Mouse (Mus musculus): Measurements from ENCODE around the gene Ptges3. TPM values are rescaled to one million over a fixed set of nuclear protein-coding genes. Genes with fewer than 3 reads are reported as not detected.
"Not testable (repeated sequence)": the region's sequence is repeated elsewhere in the genome, so short reads cannot be mapped to it uniquely, and the experiment has no call there.

Gene Ptges3
- polyA plus RNA-seq, 1 experiment from 2014 or later = 611 TPM

DNA sequence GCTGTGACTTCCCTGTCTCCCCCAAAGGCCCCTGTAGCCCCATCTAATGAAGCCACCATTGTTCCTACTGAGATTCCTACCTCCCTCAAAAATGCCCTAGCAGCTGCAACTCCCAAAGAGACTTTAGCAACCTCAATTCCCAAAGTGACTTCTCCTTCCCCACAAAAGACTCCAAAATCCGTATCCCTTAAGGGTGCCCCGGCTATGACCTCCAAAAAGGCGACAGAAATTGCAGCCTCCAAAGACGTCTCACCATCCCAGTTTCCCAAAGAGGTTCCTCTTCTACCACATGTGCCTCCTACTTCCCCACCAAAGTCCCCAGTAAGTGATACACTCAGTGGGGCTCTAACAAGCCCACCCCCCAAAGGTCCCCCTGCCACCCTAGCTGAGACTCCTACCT, 17.1 kb upstream of the Ptges3 start:
- H3K4me1 ChIP-seq = peaks cover 43% of the 10 kb centered on the region
- no peak overlapping the region for H3K27ac ChIP-seq
- no peak overlapping the region for H3K4me2 ChIP-seq
- no peak overlapping the region for H3K4me3 ChIP-seq (replicated peaks)
- no peaks in the 10 kb centered on the region for H3K9me3 ChIP-seq
- H3K27me3 ChIP-seq = no peaks in the 10 kb centered on the region
- peaks cover 86% of the 10 kb centered on the region for H3K36me3 ChIP-seq (replicated peaks)
- H3K9ac ChIP-seq = no peak overlapping the region
- 75% methylated on average over 4 of the region's 4 CpGs for WGBS
- no peak for ATAC-seq (ENCODE audit: low FRiP score)

GRCm38 (mm10) chr10:128042466-128042865, 16.3 kb upstream of the Ptges3 start:
- no peak for ATAC-seq (ENCODE audit: low FRiP score)
- H3K9ac ChIP-seq = no peak overlapping the region
- no peak overlapping the region for H3K4me3 ChIP-seq (replicated peaks)
- 93% methylated on average over 3 of the region's 3 CpGs for WGBS
- H3K4me1 ChIP-seq = peaks cover 35% of the 10 kb centered on the region
- peaks cover 90% of the 10 kb centered on the region for H3K36me3 ChIP-seq (replicated peaks)
- H3K27me3 ChIP-seq = no peaks in the 10 kb centered on the region
- no peak overlapping the region for H3K27ac ChIP-seq
- no peaks in the 10 kb centered on the region for H3K9me3 ChIP-seq
- no peak overlapping the region for H3K4me2 ChIP-seq

DNA sequence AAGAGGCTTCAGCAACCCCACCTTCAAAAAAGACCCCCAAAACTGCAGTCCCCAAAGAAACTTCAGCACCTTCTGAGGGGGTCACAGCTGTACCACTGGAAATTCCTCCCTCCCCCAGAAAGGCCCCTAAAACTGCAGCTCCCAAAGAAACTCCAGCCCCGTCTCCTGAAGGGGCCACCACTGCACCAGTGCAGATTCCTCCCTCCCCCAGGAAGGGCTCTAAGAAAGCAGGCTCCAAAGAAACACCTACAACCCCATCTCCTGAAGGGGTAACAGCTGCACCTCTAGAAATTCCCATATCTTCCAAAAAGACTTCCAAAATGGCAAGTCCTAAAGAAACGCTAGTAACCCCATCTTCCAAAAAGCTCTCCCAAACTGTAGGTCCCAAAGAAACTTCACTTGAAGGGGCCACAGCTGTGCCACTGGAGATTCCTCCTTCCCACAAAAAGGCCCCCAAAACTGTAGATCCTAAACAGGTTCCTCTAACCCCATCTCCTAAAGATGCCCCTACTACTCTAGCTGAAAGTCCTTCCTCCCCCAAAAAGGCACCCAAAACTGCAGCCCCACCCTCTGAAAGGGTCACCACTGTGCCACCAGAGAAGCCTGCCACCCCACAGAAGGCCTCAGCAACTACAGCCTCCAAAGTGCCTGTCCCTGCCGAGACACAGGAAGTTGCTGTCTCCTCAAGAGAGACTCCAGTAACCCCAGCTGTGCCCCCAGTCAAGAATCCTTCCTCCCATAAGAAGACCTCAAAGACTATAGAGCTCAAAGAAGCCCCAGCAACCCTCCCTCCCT, 15.5 kb upstream of the Ptges3 start:
- Histone ChIP-seq H3K27me3 (no peaks in the 10 kb centered on the region), H3K9ac (no peak overlapping the region), H3K4me1 (peaks cover 28% of the 10 kb centered on the region), H3K36me3 (replicated peaks) (peaks cover 93% of the 10 kb centered on the region), H3K4me2 (no peak overlapping the region), H3K4me3 (replicated peaks) (no peak overlapping the region), H3K27ac (no peak overlapping the region), H3K9me3 (no peaks in the 10 kb centered on the region)
- no peak for ATAC-seq (ENCODE audit: low FRiP score)
- 78% methylated on average over 3 of the region's 3 CpGs for WGBS

- H3K9me3 ChIP-seq = no peaks in the 10 kb centered on the region
- peaks cover 6% of the 10 kb centered on the region for H3K4me1 ChIP-seq
- no peaks in the 10 kb centered on the region for H3K27me3 ChIP-seq
- no peak overlapping the region for H3K9ac ChIP-seq
- 89% methylated on average over 8 of the region's 8 CpGs for WGBS
- H3K36me3 ChIP-seq (replicated peaks) = peaks cover 79% of the 10 kb centered on the region
- no peak overlapping the region for H3K4me2 ChIP-seq
- H3K27ac ChIP-seq = no peak overlapping the region
- no peak overlapping the region for H3K4me3 ChIP-seq (replicated peaks)
- no peak for ATAC-seq (ENCODE audit: low FRiP score)
These were observed 10.6 kb upstream of the Ptges3 start for GRCm38 (mm10) chr10:128048157-128048556.

DNA sequence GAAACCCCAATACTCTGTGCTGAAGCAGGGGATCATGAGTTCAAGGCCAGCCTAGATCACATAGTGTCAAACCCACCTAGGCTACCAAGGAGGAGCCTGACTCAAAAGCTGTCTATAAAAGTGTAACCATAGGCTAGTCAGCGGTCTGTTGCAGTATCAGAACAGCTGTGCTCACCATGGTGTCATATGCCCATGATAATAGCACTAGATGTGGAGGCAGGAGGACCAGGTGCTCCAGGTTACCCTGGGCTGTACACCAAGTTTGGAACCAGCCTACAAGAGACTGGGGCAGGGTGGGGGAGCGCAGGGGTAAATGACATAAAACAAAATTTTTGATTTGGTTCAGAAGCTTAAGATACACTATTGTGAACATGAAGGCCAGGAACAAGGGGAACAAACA, 9.0 kb upstream of the Ptges3 start:
- no peak for ATAC-seq (ENCODE audit: low FRiP score)
- Histone ChIP-seq H3K4me2 (no peak overlapping the region), H3K4me1 (no peaks in the 10 kb centered on the region), H3K27ac (no peak overlapping the region), H3K27me3 (no peaks in the 10 kb centered on the region), H3K4me3 (replicated peaks) (no peak overlapping the region), H3K9ac (no peak overlapping the region), H3K36me3 (replicated peaks) (peaks cover 64% of the 10 kb centered on the region), H3K9me3 (no peaks in the 10 kb centered on the region)
- WGBS = 92% methylated on average over 2 of the region's 2 CpGs

- WGBS = 78% methylated on average over 2 of the region's 2 CpGs
- H3K4me1 ChIP-seq = no peaks in the 10 kb centered on the region
- no peak overlapping the region for H3K27ac ChIP-seq
- H3K9me3 ChIP-seq = no peaks in the 10 kb centered on the region
- peaks cover 57% of the 10 kb centered on the region for H3K36me3 ChIP-seq (replicated peaks)
- ATAC-seq (ENCODE audit: low FRiP score) = no peak
- no peaks in the 10 kb centered on the region for H3K27me3 ChIP-seq
- H3K9ac ChIP-seq = no peak overlapping the region
- H3K4me3 ChIP-seq (replicated peaks) = no peak overlapping the region
- H3K4me2 ChIP-seq = no peak overlapping the region
These were observed 8.4 kb upstream of the Ptges3 start for GRCm38 (mm10) chr10:128050355-128050754.

- Histone ChIP-seq H3K4me2 (no peak overlapping the region), H3K4me1 (no peaks in the 10 kb centered on the region), H3K9ac (no peak overlapping the region), H3K27me3 (no peaks in the 10 kb centered on the region), H3K9me3 (no peaks in the 10 kb centered on the region), H3K27ac (no peak overlapping the region), H3K4me3 (replicated peaks) (no peak overlapping the region), H3K36me3 (replicated peaks) (peaks cover 45% of the 10 kb centered on the region)
- WGBS = 95% methylated on average over 5 of the region's 5 CpGs
- ATAC-seq (ENCODE audit: low FRiP score) = no peak
These were observed 7.2 kb upstream of the Ptges3 start for GRCm38 (mm10) chr10:128051589-128051988.

GRCm38 (mm10) chr10:128052136-128052535, 6.6 kb upstream of the Ptges3 start:
- H3K4me1 ChIP-seq; ATAC-seq (ENCODE audit: low FRiP score); H3K9me3 ChIP-seq; H3K9ac ChIP-seq; H3K27ac ChIP-seq; H3K4me3 ChIP-seq (replicated peaks); H3K27me3 ChIP-seq; H3K4me2 ChIP-seq: not testable (repeated sequence)
- 91% methylated on average over 1 of the region's 2 CpGs for WGBS
- H3K36me3 ChIP-seq (replicated peaks) = peaks cover 41% of the 10 kb centered on the region

- H3K27ac ChIP-seq = no peak overlapping the region
- 93% methylated on average over 8 of the region's 8 CpGs for WGBS
- H3K9ac ChIP-seq = no peak overlapping the region
- H3K4me1 ChIP-seq = peaks cover 5% of the 10 kb centered on the region
- H3K27me3 ChIP-seq = no peaks in the 10 kb centered on the region
- no peak overlapping the region for H3K4me3 ChIP-seq (replicated peaks)
- peaks cover 36% of the 10 kb centered on the region for H3K36me3 ChIP-seq (replicated peaks)
- no peaks in the 10 kb centered on the region for H3K9me3 ChIP-seq
- no peak overlapping the region for H3K4me2 ChIP-seq
- ATAC-seq (ENCODE audit: low FRiP score) = no peak
These were observed 5.8 kb upstream of the Ptges3 start for GRCm38 (mm10) chr10:128053001-128053400.

- Histone ChIP-seq H3K9ac (peak overlapping the region; percentile 90), H3K36me3 (replicated peaks) (peaks cover 9% of the 10 kb centered on the region), H3K27ac (peak overlapping the region; percentile 98), H3K4me3 (replicated peaks) (peak overlapping the region; percentile 91), H3K27me3 (no peaks in the 10 kb centered on the region), H3K4me2 (peak overlapping the region; percentile 76), H3K4me1 (peaks cover 27% of the 10 kb centered on the region), H3K9me3 (no peaks in the 10 kb centered on the region)
- WGBS = under 1% methylated on average over 18 of the region's 18 CpGs
- ATAC-seq (ENCODE audit: low FRiP score) = 0 out of 2 replicates have a peak, but pooled peaks have one; percentile 1
These were observed 570 bp upstream of the Ptges3 start for GRCm38 (mm10) chr10:128058184-128058583.

DNA sequence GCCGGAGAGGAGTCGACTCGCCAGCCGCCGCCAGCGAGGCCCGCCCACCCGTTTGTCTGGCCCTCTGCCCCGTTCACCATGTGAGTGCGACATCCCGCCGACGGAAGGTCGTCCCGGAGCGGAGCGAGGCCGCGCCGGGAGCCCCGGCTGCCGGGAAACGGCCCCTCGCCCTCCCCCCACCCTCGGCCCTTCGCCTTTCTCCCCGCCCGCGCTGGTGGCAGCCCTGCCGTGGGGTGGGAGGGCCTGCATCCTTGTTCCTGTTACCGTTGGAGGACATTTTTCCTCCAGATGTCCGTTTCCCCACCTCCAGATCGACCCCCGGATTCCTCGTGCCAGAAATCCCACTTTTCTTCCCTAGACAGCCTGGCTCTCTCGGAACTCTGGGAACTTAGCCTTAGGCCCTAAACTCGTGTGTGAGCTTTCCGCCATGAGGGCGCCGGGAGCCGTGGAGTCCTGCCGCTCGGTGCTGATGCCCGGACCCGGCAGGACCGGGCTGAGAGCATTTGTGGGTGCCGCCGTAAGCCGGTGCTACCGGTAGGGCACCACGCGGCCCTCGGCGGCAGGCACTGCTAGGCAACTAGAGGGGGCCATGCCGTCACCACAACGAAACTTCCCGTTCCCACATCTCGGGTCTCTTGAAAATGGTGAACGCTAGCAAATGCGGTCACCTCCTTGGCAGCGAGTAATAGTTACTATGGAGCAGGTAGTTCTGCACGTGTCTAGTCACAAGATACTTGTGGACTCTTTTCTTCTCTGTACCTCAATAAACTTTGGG, 640 bp downstream of the Ptges3 start:
- under 1% methylated on average over 58 of the region's 62 CpGs for WGBS

DNA sequence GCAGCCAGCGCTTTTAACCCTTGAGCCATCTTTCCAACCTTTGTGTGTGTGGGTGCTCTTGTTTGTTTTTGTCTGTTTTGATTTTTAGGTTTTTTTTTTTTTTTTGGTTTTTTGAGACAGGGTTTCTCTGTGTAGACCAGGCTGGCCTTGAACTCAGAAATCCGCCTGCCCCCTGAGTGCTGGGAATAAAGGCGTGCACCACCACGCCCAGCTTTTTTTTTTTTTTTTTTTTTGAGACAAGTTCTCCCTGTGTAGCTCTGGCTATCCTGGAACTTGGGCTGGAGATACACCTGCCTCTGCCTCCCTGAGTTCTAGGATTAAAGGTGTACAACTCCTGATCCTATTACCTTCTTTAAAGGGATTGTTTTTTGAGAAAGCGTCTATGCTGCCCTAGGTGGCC, 2.4 kb downstream of the Ptges3 start:
- Histone ChIP-seq H3K36me3 (replicated peaks) (peaks cover 16% of the 10 kb centered on the region), H3K4me3 (replicated peaks) (peak overlapping the region; percentile 91), H3K4me1 (peaks cover 27% of the 10 kb centered on the region), H3K27me3 (no peaks in the 10 kb centered on the region), H3K27ac (no peak overlapping the region), H3K4me2 (peak overlapping the region; percentile 76), H3K9me3 (no peaks in the 10 kb centered on the region), H3K9ac (peak overlapping the region; percentile 90; the same call in 1 of the 2 replicates)
- 93% methylated on average over 5 of the region's 5 CpGs for WGBS
- no peak for ATAC-seq (ENCODE audit: low FRiP score)

More for the DNA sequence above, 640 bp downstream of the Ptges3 start:
- Histone ChIP-seq H3K9ac (peak overlapping the region; percentile 90), H3K4me3 (replicated peaks) (peak overlapping the region; percentile 91), H3K27ac (peak overlapping the region; percentile 98), H3K27me3 (no peaks in the 10 kb centered on the region), H3K9me3 (no peaks in the 10 kb centered on the region), H3K36me3 (replicated peaks) (peaks cover 16% of the 10 kb centered on the region), H3K4me2 (peak overlapping the region; percentile 76), H3K4me1 (peaks cover 27% of the 10 kb centered on the region)
- peak; percentile 40; the same call in 1 of the 2 replicates for ATAC-seq (ENCODE audit: low FRiP score)
